Mouse (Mus musculus): Measurements from ENCODE around the gene Fgfr2.
A peak's percentile ranks its signal among the peaks of the same experiment; 100 is the strongest.

The Fgfr2 gene

GRCm38 (mm10) chr7:130300606-130301005, 2822.5 kb downstream of the Fgfr2 start:
- DNase-seq, result peak; percentile 14 to 31

GRCm38 (mm10) chr7:130298926-130299594, 2824.1 kb downstream of the Fgfr2 start:
- DNase-seq, result no peak

- DNase-seq, result no peak
These were observed 2832.0 kb downstream of the Fgfr2 start for GRCm38 (mm10) chr7:130291179-130291578.

- no peak for DNase-seq
These were observed 2833.7 kb downstream of the Fgfr2 start for GRCm38 (mm10) chr7:130289428-130289790.

- peak; percentile 14 to 32 for DNase-seq
These were observed 2834.3 kb downstream of the Fgfr2 start for GRCm38 (mm10) chr7:130288719-130289427.

- no peak for DNase-seq
These were observed 2834.9 kb downstream of the Fgfr2 start for GRCm38 (mm10) chr7:130288248-130288647.

- DNase-seq, result no peak
These were observed 2844.1 kb downstream of the Fgfr2 start for GRCm38 (mm10) chr7:130278738-130279705.

GRCm38 (mm10) chr7:130278000-130278737, 2845.0 kb downstream of the Fgfr2 start:
- DNase-seq, result no peak

GRCm38 (mm10) chr7:130273265-130273664, 2849.9 kb downstream of the Fgfr2 start:
- peak; percentile 75 to 88 for DNase-seq

- DNase-seq, result peak in 1 of 2 experiments; percentile 24
These were observed 2852.3 kb downstream of the Fgfr2 start for GRCm38 (mm10) chr7:130270807-130271206.

GRCm38 (mm10) chr7:130269124-130269867, 2853.9 kb downstream of the Fgfr2 start:
- DNase-seq, result no peak

- DNase-seq, result no peak
These were observed 2856.1 kb downstream of the Fgfr2 start for GRCm38 (mm10) chr7:130267099-130267498.

GRCm38 (mm10) chr7:130266166-130266490, 2857.0 kb downstream of the Fgfr2 start:
- peak; percentile 21 to 63 for DNase-seq

GRCm38 (mm10) chr7:130265319-130266165, 2857.6 kb downstream of the Fgfr2 start:
- peak; percentile 16 to 17 for DNase-seq

- DNase-seq, result peak; percentile 14 to 36
These were observed 2858.4 kb downstream of the Fgfr2 start for GRCm38 (mm10) chr7:130264616-130265318.

GRCm38 (mm10) chr7:130263799-130264351, 2859.3 kb downstream of the Fgfr2 start:
- no peak for DNase-seq

GRCm38 (mm10) chr7:130263233-130263594, 2859.9 kb downstream of the Fgfr2 start:
- DNase-seq, result no peak

- no peak for DNase-seq
These were observed 2860.5 kb downstream of the Fgfr2 start for GRCm38 (mm10) chr7:130262528-130263232.
